In the genomic region with DNA sequence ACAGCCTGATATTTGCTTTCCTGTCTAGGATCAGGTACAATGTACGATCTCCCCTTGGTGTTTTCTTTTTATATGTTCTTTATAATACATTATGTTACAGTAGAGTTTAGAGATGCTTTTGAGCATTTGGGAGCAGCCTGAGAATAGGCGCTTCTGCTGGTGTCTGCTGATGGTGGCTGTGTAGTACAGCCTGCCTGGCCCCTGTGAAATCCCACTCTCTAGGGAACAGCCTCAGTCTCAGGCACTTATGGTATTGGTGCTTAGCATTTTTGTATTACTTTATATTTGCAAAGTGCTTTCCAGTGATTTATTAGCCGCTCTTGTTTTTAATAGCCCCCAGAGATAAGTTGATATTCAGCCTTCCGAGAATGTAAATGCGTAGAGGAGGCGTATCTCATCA, we compare ENCODE assay signal across 22 mouse cellular contexts.
DNase-seq lines count a peak whose midpoint lies in the region; ATAC-seq and TF ChIP-seq lines count a peak whose summit lies in the region.
"Had no signal": no experiment of that assay in that cellular context is flagged by ENCODE, and none has a peak within 500 bp of the region (broad histone marks: within the 10 kb centered on the region; RNA-seq: fewer than 3 reads in every experiment).

No protein-coding gene starts in this region.

- H3K4me2 ChIP-seq in heart, embryonic 11.5 days, result no peak overlapping the region
- 0 out of 2 replicates have a peak overlapping the region, but pooled peaks have one; percentile 4 for H3K4me2 ChIP-seq in heart, postnatal 0 days (ENCODE audit: low read depth, low read length)
- no peak overlapping the region for H3K4me2 ChIP-seq in neural tube, embryonic 11.5 days (ENCODE audit: low read depth)
- H3K4me2 ChIP-seq: embryonic facial prominence, embryonic 13.5 days; forebrain, embryonic 13.5 days; hindbrain, embryonic 15.5 days; liver, embryonic 15.5 days; lung, embryonic 15.5 days had no signal

- no peaks in the 10 kb centered on the region for H3K36me3 ChIP-seq in heart, embryonic 11.5 days (ENCODE audit: control insufficient read depth, insufficient read depth, low read length)
- H3K36me3 ChIP-seq in heart, postnatal 0 days (replicated peaks; ENCODE audit: control insufficient read depth, insufficient read depth, low read length), result no peaks in the 10 kb centered on the region
- no peaks in the 10 kb centered on the region for H3K36me3 ChIP-seq in neural tube, embryonic 11.5 days (ENCODE audit: control insufficient read depth, insufficient read depth, low read length)
- H3K36me3 ChIP-seq: embryonic facial prominence, embryonic 13.5 days; hindbrain, embryonic 15.5 days; liver, embryonic 15.5 days; lung, embryonic 15.5 days had no signal

- WGBS in heart, embryonic 11.5 days (ENCODE audit: insufficient replicate concordance), result 47% methylated on average over 6 of the region's 6 CpGs
- 43% methylated on average over 6 of the region's 6 CpGs for WGBS in heart, postnatal 0 days
- 76% methylated on average over 6 of the region's 6 CpGs for WGBS in neural tube, embryonic 11.5 days

- ATAC-seq in heart, embryonic 11.5 days (replicated peaks; ENCODE audit: insufficient number of reproducible peaks, low FRiP score, low TSS enrichment), result no peak
- ATAC-seq in heart, postnatal 0 days (ENCODE audit: insufficient read depth, low read depth), result no peak
- peak; percentile 74; the same call in 1 of the 2 replicates for ATAC-seq in neural tube, embryonic 11.5 days (ENCODE audit: insufficient read depth, low FRiP score, low TSS enrichment)
- no peak for ATAC-seq in monocyte, adult 5-6 weeks (replicated peaks; ENCODE audit: insufficient number of reproducible peaks, low FRiP score, low TSS enrichment, poor library complexity, severe bottlenecking)
- ATAC-seq: forebrain, embryonic 13.5 days had no signal

- no peak overlapping the region for H3K4me3 ChIP-seq in heart, embryonic 11.5 days (ENCODE audit: low read depth, low read length)
- no peak overlapping the region for H3K4me3 ChIP-seq in heart, postnatal 0 days (ENCODE audit: low read depth, low read length)
- H3K4me3 ChIP-seq in neural tube, embryonic 11.5 days (ENCODE audit: low read depth, low read length), result no peak overlapping the region
- H3K4me3 ChIP-seq: embryonic facial prominence, embryonic 13.5 days; forebrain, embryonic 13.5 days; hindbrain, embryonic 15.5 days; left cerebral cortex, adult 2 months; liver, embryonic 15.5 days; lung, embryonic 15.5 days had no signal

- no peak for TF ChIP-seq CTCF in heart, postnatal 0 days (IDR thresholded peaks at IDR 0.05; ENCODE audit: low read depth)

- peaks cover 44% of the 10 kb centered on the region for H3K4me1 ChIP-seq in heart, embryonic 11.5 days (ENCODE audit: control insufficient read depth, insufficient read depth, low read length)
- peaks cover 39% of the 10 kb centered on the region for H3K4me1 ChIP-seq in heart, postnatal 0 days (ENCODE audit: control insufficient read depth, insufficient read depth)
- H3K4me1 ChIP-seq in neural tube, embryonic 11.5 days (ENCODE audit: control insufficient read depth, insufficient read depth, low read length), result peaks cover 2% of the 10 kb centered on the region; the same call in 1 of the 2 replicates
- H3K4me1 ChIP-seq: liver, embryonic 15.5 days; lung, embryonic 15.5 days had no signal

- no peak for DNase-seq in heart, adult 8-10 months (ENCODE audit: low spot score)
- DNase-seq in heart, postnatal 0 days (ENCODE audit: low spot score), result no peak
- DNase-seq in heart, adult 18-20 months, result no peak
- no peak for DNase-seq in neural tube, embryonic 11.5 days (ENCODE audit: low spot score)
- DNase-seq in neural tube, embryonic 10.5 days (ENCODE audit: extremely low spot score, low spot score), result no peak
- DNase-seq: adrenal gland, postnatal 25 days; cerebellum, adult 8-10 months; cerebellum, postnatal 36 days; embryo, embryonic 11 days; kidney, adult 9 months; liver; lung, postnatal 36 days; midbrain, embryonic 14.5 days; right cerebral cortex, postnatal 14 days had no signal

- no peaks in the 10 kb centered on the region for H3K27me3 ChIP-seq in heart, embryonic 11.5 days (ENCODE audit: control insufficient read depth, insufficient read depth, low read length)
- no peaks in the 10 kb centered on the region for H3K27me3 ChIP-seq in heart, postnatal 0 days (ENCODE audit: control insufficient read depth, insufficient read depth, low read length)
- H3K27me3 ChIP-seq in neural tube, embryonic 11.5 days (ENCODE audit: control insufficient read depth, insufficient read depth, low read length), result no peaks in the 10 kb centered on the region
- H3K27me3 ChIP-seq: embryonic facial prominence, embryonic 13.5 days; forebrain, embryonic 13.5 days; hindbrain, embryonic 15.5 days; liver, embryonic 15.5 days; lung, embryonic 15.5 days had no signal

- peak overlapping the region; percentile 77; the same call in 1 of the 2 replicates for H3K27ac ChIP-seq in heart, embryonic 11.5 days (ENCODE audit: low read depth, low read length)
- peak overlapping the region; percentile 69 for H3K27ac ChIP-seq in heart, postnatal 0 days (ENCODE audit: low read depth)
- no peak overlapping the region for H3K27ac ChIP-seq in neural tube, embryonic 11.5 days (ENCODE audit: low read depth, low read length)
- H3K27ac ChIP-seq: embryonic facial prominence, embryonic 13.5 days; forebrain, embryonic 13.5 days; hindbrain, embryonic 15.5 days; left cerebral cortex, adult 2 months; liver, embryonic 15.5 days; lung, embryonic 15.5 days had no signal

- TF ChIP-seq EP300 in heart, postnatal 0 days (IDR thresholded peaks at IDR 0.05; ENCODE audit: low read depth), result no peak

- H3K9ac ChIP-seq in heart, embryonic 11.5 days (ENCODE audit: low read depth, low read length), result no peak overlapping the region
- H3K9ac ChIP-seq in heart, postnatal 0 days (replicated peaks; ENCODE audit: low read depth, low read length), result no peak overlapping the region
- H3K9ac ChIP-seq in neural tube, embryonic 11.5 days (ENCODE audit: low read length), result no peak overlapping the region
- H3K9ac ChIP-seq: embryonic facial prominence, embryonic 13.5 days; forebrain, embryonic 13.5 days; hindbrain, embryonic 15.5 days; liver, embryonic 15.5 days; lung, embryonic 15.5 days had no signal

- no peaks in the 10 kb centered on the region for H3K9me3 ChIP-seq in heart, embryonic 11.5 days (replicated peaks; ENCODE audit: control insufficient read depth, low read length)
- no peaks in the 10 kb centered on the region for H3K9me3 ChIP-seq in heart, postnatal 0 days (replicated peaks; ENCODE audit: control insufficient read depth, low read length)
- no peaks in the 10 kb centered on the region for H3K9me3 ChIP-seq in neural tube, embryonic 11.5 days (ENCODE audit: control insufficient read depth, low read length)
- H3K9me3 ChIP-seq: embryonic facial prominence, embryonic 13.5 days; forebrain, embryonic 13.5 days; hindbrain, embryonic 15.5 days; liver, embryonic 15.5 days; lung, embryonic 15.5 days had no signal
